Mouse (Mus musculus) testis, postnatal 14 days (tissue): ENCODE results near the gene Insig1.

Source experiments
- DNase-seq: peaks from one replicate; pipeline ENCODE4 v3.0.0; 2021; ENCODE audit warnings: low spot score

Insig1 gene

DNA sequence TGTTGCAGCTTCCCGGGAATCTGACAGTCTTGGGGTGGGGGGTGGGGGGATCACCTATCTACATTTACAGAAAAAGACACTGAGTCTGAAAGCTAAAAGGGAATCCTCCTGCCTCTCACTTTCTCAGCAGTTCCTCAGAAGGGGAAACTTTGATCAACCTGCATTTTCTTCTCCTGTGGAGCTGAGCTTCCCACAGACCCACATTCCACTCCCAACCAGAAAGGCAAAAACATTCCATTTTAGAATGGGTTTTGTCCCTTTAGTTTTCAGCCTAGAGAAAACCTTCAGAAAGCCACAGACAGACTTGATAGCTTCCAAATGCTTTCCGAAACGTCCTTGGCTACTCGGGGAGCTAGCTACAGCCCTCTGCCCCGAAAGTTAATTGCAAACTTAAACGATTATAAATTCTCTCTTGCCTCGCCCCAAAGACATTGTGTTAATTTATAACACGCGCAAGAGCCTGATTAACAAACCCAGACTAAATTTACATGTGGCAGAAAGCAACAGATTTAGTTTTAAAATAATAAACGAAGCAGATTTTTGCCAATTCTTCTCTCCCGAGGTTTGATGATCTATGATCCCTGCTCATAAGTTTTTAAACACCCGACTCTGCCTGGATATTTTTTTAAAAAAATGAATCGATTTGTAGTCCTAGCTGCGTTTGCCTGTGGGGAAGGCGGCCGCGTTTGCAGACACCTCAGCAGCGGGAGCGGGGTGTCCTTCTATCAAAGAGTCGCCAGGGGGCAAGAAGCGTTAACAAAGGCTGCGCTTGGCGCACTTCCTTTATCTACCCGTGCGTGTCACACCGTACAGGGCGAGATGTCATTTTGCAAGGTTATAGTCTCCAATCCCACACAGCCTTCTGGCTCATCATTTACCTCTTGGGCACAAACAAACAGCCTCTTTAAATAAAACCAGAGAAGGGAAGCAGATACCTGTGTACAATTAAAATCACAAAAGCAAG lies 51.6 kb downstream of the Insig1 start:
- DNase-seq = peak; percentile 21

DNA sequence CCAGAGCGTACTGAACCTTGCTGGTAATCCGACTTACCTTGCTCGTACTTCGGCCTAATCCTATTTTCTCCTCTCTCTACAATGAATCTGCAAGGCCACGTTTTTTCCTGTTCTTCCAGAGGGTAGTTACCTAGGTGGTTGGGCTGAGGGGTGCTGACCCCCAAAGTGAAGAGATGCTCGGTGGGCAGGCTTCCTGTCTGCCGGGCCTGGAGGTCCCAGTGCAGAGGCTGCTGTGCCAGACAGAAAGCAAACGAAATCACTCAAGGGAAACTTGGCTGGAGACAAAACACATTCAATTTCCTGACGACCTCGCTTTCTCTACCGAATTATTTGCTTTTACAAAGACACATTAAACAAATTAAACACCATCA lies 52.3 kb downstream of the Insig1 start:
- no peak for DNase-seq

DNA sequence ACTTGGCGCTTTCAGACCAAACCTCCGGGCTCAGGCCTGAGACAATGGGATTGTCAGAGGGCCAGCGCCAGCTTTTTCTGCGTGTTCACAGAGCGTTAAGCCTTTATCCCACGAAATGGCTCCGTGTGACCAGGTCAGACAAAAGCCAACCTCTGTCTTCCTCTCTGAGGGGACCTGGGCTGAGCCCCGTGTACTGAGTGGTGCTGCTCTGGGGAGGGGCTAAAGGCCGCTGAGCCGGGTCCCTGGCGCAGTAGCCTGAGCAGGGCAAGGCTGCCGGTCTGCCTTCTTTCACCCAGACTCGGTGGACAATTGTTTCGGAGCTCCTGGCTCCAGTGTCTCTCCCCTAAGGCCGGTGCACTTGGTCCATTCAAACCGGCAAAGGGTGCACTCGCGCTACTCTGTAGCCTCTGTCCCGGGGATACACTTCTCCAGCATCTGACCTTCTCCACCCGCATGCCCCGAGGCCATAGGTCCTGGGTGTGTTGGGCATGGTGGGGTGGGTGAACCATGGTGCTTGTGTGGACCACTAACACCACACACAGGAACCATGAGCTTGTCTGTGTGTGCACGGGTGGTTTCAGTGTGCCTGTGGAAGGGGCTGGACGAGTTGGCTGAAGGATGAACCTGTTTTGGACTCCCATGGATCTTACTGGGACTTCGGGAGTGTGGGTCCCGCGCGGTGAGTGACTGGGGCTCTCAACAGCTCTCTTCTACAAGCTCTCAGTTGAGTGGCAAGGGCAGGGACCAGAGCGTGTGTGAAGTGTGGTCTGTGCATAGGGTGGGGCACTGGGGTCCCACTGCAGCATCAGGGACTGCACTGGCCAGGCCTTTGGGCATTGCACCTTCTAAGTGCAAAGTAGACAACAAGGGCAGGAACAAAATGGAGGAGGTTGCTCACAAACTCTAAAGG lies 53.4 kb downstream of the Insig1 start:
- peak; percentile 11 for DNase-seq
